Mouse (Mus musculus): ENCODE data around the gene Chd2. TPM values are rescaled to one million over a fixed set of nuclear protein-coding genes. Genes with fewer than 3 reads are reported as not detected.

Gene Chd2
- total RNA-seq, 2 experiments from 2014 or later, result 47.5 to 118 TPM

DNA sequence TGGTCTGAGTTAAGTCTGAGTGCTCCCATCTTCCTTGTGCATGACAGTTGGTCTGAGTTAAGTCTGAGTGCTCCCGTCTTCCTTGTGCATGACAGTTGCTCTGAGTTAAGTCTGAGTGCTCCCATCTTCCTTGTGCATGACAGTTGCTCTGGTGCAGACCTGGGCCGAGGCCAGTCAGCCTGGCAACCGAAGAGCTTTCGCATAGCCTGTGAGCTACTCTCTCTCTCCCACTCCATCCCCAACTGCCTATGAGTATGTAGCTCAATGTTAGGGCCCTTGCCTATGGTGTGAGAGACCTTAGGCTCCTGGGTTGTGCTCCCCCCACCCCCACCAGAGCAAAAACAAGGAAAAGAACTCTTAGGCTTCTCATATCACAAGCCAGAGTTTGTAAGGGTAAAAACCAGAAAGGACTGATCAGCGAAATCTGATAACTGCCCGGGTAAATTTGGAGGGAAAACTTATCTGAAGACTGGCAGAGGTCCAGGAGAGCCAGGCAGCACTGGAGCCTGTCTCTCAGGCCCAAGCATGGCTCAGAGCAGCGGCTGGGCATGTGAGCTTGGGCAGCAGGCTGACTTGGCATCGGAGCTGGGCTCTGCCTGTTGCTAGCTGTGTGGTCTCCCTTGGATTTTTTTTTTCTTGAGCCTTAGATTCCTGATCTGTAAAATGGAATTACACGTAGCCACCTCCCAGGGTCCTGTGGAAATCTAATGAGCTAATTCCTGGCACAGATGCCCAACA, 120.2 kb downstream of the Chd2 start:
- ATAC-seq (replicated peaks; ENCODE audit: poor library complexity, severe bottlenecking), result no peak

DNA sequence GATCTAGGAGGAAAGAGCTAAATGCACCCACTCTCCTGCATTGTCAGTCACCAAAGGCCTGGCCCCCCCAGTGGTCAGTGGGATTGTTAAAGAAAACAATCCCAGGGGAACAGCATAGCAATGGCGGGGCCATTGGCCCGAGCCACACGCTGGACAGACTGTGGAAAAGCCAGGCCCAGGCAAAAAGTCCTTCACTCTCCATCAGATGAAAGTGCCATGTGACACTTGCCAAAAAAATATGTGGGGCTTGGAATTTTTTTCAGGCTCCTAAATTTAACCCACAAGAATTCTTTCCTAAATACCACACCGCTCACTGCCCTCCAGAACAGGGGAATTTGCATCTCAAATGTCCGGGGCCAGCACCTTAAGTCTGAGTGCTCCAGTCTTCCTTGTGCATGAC, 120.8 kb downstream of the Chd2 start:
- ATAC-seq (replicated peaks; ENCODE audit: poor library complexity, severe bottlenecking), result no peak

DNA sequence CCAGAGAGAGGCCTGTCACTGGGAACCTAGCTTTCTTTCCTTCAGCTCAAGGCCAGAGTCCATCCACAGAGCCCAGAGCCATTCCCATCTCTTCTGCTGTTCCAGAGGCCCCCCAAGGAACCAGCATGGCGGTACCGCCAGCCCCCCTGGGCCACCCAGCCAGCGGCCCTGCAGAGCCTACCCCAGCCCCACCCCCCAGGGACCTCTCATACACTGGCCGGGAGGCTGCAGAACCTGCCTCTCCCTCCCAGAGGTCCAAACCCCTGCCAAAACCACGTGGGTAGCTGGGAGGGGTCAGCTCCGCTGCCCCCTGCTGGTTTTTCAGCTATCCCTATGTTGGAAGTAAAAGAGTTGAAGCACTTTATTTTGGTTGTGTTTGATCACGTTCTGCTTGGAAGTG, 122.3 kb downstream of the Chd2 start:
- ATAC-seq (replicated peaks; ENCODE audit: poor library complexity, severe bottlenecking), result no peak

DNA sequence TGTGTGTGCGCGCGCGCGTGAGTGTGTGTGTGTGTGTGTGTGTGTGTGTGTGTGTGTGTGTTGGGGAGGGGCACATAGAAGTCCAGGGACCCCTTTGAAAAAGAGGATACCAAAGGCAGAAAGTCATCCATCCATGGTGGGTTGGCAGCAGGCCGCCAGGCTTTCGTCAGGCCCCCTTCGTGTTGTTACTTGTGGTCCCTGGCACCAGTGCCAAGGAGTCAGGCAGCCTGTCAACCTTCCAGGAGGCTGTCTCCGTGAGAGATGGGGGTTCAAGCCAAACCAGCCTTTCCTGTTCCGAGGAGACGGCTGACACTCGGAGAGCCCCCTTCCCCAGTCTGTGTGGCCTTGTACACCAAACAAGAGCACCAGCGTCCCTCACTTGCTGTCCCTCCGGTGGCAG, 127.4 kb downstream of the Chd2 start:
- ATAC-seq (replicated peaks; ENCODE audit: poor library complexity, severe bottlenecking), result no peak

DNA sequence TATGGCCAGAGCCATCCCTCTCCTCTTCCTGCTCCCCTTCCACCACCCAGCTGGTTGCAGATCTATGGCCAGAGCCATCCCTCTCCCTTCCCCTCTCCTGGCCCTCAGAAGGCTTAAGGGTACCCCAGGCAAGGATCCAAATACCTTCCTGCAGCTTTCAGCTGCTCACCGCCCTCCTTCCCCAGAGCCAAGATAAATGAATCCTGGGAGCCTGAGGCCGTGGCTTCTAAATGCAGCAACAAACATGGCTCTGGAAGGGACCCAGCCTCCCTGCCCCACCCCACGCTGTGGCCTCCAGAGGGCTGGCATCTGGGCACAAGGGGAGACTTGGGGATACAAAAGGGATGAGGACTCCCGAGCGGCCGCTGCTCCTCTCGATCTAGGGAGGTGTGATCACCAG, 129.2 kb downstream of the Chd2 start:
- ATAC-seq (replicated peaks; ENCODE audit: poor library complexity, severe bottlenecking), result 0 out of 2 replicates have a peak, but pooled peaks have one; percentile 7

DNA sequence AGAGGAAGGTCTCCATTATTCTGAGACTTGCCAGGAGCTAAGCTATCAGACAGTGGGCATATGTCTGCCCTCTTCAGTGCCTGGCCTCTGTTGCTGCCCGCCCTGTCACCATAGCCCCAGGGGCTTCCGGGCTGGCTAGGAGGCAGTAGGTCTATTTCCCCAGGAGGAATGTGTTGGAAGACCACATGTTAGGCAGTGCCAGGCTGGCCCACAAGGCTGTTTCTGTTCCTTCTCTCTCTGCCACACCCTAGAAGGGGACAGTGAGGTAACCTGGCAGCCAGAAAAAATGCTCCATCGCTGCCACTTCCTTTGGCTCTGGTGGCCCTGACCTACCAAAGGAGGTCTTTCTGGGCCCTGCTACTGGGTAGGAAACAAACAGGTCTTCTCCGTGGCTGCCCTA, 129.6 kb downstream of the Chd2 start:
- ATAC-seq (replicated peaks; ENCODE audit: poor library complexity, severe bottlenecking), result peak; percentile 52; the same call in 1 of the 2 replicates

DNA sequence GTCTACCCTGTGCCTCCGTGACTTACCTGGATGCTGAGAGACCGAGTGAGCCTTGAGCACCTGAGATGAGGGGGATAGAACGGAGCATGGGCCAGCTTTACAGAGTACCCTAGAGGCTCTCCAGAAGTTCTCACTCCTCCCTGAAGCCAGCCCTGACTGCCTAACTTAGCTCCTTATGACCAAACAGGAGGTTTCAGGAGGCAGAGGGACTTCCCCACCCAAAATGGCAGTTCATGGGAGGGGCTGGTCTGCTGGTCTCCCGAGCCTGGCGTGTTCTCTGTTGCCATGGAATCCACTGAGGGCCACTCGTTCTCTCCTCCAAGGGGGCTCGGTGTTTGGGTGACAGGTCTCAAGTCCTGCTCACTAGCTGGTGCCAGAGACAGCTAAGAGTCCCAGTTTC, 130.1 kb downstream of the Chd2 start:
- ATAC-seq (replicated peaks; ENCODE audit: poor library complexity, severe bottlenecking), result no peak

DNA sequence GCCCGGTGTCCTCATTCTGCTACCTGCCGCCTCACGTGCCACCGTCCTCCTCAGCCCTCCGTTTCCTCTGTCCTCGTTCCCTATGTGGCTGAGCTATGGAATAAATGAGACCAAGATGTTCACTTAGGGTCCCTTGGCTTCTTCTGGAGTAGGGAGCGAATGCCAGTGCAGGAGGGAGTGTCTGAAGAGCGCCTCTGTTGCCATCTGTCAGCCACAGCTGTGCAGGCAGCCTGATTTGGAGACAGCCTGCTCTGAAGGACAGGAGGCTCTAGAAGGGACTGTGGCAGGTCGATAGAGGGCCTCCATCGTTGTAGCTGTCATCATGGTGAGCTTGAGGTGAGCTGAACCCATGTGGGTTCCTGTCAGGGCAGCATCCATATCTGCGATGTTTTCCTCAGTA, 136.1 kb downstream of the Chd2 start:
- no peak for ATAC-seq (replicated peaks; ENCODE audit: poor library complexity, severe bottlenecking)

DNA sequence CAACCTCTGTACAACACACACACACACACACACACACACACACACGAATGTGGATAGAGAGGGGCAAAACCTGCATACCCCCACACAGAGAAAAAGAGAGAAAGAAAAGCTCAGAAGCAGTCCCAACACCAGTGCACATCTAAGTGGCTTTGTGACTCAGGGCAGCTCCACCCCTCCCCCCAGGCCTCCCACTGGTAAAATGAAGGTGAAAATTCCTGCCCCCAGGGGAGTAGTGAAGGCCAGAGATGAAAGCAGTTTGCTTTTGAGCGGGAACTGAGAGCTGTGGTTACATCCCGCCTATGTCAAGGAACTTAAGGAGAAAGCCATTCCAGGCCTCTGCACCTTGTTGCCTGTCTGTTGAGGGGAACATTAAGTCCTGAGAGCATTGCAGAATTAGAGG, 138.1 kb downstream of the Chd2 start:
- no peak for ATAC-seq (replicated peaks; ENCODE audit: poor library complexity, severe bottlenecking)

DNA sequence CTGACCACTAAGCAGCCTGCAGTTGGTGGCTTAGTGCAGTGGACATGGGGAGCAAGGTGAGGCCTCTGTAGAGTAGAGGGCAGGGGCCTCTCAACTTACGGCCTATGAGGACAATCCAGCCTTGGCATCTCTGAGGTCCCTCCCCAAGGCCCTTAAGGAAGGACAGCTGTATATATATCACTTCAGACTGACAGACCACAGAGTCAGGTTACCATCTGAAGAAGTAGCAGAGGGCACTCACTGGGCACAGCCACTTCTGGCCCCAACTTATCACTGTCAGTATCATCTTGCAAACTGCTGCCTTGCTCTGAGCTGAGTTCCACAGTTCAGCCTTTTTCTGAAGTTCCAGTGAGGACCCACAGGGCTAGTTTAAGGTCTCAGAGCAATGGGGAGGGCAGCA, 139.0 kb downstream of the Chd2 start:
- no peak for ATAC-seq (replicated peaks; ENCODE audit: poor library complexity, severe bottlenecking)

DNA sequence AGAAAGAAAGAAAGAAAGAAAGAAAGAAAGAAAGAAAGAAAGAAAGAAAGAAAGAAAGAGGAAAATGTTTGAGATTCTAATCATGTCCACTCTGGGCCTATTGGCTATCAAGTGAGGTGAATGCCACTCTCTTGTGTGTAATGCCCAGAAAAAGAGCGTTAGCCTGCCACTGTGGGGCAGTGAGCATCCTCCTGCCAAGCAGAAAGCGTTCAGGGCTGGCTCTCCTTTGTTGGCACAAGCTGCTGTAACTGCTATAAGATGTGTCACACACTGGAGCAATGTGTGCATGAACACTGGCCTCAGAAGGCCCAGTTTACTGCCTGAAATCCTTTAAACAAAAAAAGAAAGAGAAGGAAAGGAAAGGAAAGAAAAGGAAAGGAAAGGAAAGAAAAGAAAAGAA, 139.5 kb downstream of the Chd2 start:
- no peak for ATAC-seq (replicated peaks; ENCODE audit: poor library complexity, severe bottlenecking)

DNA sequence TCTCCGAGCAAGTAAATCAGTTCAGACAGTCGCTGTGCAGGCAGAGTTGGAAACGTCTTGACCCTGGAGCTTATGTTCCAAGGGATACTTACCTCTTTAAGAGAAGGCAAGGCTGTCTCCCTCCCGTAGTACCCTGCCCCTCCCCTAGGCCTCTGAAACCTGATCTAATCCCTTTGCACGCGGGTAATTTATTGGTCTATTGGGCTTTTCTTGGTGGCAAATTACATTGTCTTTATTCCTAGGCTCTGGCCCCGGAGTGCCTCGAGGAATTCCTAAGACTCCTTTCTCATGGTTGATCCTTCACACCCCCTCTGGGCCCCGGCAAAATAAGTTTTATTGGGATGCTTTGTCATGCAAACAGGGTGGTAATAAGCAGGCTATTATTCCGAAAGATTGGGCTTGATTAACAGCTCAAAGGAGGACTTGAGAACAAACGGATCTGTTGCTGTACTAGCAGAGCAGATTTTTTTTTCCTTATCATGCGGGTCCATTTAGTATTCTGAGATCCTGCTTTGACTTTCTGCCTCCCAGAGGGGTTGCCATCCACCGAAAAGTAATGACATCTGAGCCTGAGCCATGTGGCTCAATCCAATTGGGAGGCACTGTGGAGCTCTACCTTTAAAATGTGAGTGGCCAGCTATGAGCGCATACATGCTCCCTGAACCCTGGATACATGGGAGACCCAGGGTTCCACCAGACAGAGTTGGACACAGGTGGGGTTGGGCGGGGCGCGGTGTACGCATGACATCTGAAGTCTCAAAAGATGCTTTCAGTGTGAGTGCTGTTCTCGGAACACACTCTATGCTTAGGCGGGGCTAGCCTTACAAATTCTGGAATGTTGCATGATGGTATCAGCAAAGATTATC, 141.3 kb downstream of the Chd2 start:
- ATAC-seq (replicated peaks; ENCODE audit: poor library complexity, severe bottlenecking), result no peak

DNA sequence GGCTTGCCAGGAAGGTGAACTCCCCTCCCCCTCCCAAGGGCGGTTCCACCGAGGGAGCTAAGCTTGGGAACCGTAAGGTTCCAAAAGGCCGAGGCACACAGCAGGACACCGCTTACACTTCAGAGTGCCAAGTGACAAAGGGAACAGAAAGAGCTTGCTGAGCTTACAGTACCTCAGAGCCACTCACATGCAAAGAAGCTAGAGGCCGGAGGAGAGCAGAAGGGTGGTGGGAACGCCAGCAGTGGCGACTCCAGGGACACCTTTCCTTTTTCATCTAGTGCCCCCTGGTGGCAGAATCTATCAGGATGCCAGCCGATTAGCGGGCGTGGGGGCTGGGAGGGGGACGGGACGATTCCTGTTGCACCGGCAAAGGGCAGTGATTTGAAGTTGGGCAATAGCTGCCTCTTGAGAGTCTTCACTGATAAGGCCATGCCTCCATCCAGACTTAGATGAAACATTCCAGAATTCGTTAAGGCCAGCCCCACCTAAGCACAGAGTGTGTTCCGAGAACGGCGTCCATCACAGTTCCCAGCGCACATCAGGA, 142.1 kb downstream of the Chd2 start:
- peak; percentile 68 for ATAC-seq (replicated peaks; ENCODE audit: poor library complexity, severe bottlenecking)

DNA sequence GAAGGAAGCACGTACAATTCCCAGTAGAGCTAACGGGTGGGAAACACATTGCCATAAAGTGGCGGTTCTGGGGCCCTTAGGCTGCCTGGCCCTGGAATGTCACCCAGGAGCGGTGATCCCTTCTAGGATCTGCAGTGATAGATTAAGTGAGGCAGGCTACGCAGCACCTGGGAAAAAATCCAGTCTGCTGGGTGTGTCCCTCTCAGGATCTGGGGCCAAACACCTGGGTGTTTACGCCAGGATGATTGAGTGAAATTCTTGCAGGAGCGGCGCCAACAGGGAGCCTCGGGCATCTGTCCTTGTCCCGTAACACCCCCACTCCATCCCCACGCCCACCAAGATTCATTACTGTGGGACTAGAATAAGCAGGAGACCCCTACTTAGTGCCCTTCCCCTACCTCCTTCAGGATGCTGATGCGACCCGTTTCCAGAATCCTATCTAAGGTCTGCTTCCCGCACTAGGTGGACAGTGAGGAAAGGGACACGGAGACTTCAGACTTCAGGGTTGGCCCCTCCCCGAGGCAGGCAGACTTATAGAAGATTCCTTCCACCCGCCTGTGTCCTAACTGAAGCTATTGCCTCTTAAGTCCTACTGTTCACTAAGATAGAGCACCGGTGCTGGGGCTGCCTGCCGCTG, 142.7 kb downstream of the Chd2 start:
- no peak for ATAC-seq (replicated peaks; ENCODE audit: poor library complexity, severe bottlenecking)

DNA sequence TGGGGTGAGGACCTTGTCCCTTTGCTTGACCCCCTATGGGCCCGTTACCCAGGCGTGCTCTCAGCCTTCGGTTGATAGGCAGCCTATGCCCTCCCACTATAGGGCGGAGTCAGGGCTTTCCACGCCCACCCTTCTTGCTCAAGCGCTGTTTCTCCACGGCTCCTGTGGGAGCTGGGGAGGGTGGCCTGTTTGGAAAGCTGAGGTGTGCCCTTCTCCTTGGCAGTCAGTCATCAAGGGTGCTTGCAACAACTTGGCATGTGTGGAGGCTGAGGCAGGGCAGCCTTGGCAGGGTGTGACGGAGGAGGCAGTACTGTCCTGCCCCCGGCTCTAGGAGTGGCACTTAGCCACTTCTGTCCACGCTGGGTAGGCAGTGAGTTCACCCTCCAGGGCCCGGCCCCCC, 143.3 kb downstream of the Chd2 start:
- ATAC-seq (replicated peaks; ENCODE audit: poor library complexity, severe bottlenecking), result peak; percentile 65

DNA sequence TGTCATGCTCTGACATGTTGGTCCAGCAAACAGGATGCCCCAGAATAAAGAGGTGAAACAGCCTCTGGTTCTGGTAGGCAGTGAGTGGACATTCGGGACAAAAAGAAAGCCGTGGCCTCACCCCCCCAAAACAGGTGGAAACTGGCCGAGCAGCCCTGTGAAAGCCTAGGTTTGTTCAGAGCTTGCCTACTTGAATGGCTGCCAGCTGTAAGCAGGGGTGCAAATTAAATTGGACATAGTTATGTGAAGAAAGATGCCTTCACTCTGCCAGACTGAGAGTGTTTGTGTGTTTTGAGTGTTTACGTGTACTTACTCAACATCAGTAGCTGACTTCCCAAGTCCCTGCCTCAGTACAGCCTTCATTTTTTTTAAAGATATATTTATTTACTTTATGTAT, 147.6 kb downstream of the Chd2 start:
- ATAC-seq (replicated peaks; ENCODE audit: poor library complexity, severe bottlenecking), result no peak

DNA sequence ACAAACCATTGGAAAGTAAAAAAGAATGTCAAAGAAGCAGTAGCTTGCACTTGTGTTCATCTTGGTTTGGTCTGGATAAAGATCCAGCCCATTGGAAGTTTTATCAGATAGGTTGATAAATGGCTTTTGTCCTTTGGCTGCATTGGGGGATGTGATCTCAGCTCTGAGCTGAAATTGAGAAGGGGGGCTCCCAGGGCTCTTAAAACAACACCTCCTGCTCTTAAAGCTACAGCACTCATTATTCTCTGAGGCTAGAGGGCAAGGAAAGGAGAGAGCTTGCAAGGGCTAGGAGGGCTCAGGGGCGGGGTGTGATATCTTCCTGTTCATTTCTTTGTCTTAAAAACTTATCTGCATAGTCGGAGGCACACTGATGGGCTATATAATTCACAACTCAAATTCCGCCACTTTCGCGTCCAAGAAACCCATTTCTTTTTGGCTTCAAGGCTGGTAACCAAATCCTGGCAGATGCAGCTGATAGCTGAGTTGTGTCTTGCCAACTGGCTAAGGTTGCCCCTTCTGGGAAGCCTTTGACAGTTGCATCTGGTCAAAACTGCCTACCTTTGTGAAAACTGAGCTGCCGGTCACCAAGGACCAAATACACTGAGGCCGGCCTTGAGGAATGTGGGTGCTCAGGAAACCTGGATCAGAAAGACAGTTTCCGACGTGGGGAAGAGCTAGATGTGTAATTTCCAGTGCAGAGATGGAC, 148.2 kb downstream of the Chd2 start:
- no peak for ATAC-seq (replicated peaks; ENCODE audit: poor library complexity, severe bottlenecking)

DNA sequence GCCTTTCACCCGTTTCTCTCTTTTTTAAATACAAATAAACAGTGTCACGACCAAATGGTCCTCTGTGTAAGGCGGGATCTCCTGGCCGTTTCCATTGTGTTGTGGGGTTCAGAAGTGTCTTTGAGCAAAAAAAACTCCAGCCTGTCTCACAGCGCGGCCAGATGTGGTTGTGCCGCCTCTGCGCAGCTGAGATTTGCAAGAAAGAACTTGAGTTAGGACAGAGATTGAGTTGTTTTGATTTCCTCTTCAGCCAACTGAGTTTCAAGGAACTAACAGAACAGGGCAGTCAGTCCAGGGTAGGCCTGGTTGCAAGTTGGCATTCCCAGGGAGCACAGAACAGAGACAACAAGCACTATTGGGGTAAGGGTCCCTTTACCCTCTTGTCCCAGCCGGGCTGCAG, 149.3 kb downstream of the Chd2 start:
- no peak for ATAC-seq (replicated peaks; ENCODE audit: poor library complexity, severe bottlenecking)

DNA sequence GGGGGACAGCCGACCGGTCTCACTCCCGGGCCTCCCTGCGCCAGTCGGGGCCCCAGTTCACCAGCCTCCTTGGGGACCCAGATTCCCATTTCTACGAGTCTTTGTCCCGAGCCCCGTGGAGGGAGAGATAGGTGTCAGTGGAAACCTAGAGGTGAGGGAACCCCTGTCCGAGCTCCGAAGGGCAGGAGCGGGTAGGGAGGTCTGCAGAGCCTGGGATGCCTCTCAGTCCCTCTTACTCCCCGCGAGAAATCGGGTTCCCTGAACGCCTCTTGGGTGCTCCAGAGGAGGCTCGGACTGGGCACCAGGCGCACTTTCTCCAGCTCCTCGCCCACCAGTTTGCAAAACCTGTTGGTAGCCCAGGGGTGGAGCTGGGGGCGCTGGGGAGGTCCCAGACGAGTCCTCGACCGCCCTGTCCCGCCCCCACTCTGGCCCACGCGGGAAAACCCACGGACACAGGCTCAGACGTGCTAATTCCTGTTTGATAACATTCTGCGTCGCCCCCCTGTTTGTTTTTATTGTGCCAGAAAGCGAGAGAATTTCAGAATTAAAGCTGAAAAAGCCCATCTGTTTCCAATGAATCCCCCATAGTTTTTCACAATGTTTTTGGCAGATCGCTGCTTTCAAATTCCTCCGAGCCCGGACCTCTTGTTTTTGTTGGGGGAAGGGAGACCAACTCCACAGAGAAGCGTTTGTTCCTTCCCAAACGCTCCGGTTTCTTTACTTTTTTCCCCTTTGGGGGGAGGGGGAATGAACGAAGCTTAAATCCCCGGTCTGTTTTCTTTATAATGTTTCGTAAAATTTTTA, 149.9 kb downstream of the Chd2 start:
- ATAC-seq (replicated peaks; ENCODE audit: poor library complexity, severe bottlenecking), result no peak

All from granulocyte monocyte progenitor cell, adult 5-6 weeks (primary cell).